Mouse (Mus musculus) urinary bladder, postnatal 4 days (tissue): ENCODE measurements around the gene Mad2l1bp.
A peak's percentile ranks its signal among the peaks of the same experiment; 100 is the strongest.

Source experiments
- DNase-seq, 2 experiments: peaks; one replicate each; pipeline ENCODE4 v3.0.0; 2021 to 2022; ENCODE audit warnings: low spot score in 2 of 2

Mad2l1bp gene

GRCm38 (mm10) chr17:46156680-46157079 is 3.3 kb upstream of the Mad2l1bp start:
- DNase-seq = no peak

GRCm38 (mm10) chr17:46154336-46154735 is 983 bp upstream of the Mad2l1bp start:
- DNase-seq = no peak

- DNase-seq = peak; percentile 79 to 86
Observed at GRCm38 (mm10) chr17:46143578-46144423, 9.6 kb downstream of the Mad2l1bp start, which contains the start of gene Rsph9. Gene Rsph9, minus strand, starts transcription at chr17:46144216.

- DNase-seq = no peak
Observed at GRCm38 (mm10) chr17:46139872-46140271, 13.5 kb downstream of the Mad2l1bp start.

GRCm38 (mm10) chr17:46138563-46139236 is 14.7 kb downstream of the Mad2l1bp start:
- no peak for DNase-seq

- DNase-seq = no peak
Observed at GRCm38 (mm10) chr17:46132862-46133261, 20.5 kb downstream of the Mad2l1bp start.

- peak; percentile 51 to 86 for DNase-seq
Observed at GRCm38 (mm10) chr17:46132058-46132718, 21.2 kb downstream of the Mad2l1bp start.

GRCm38 (mm10) chr17:46129741-46130498 is 23.4 kb downstream of the Mad2l1bp start:
- peak; percentile 66 to 74 for DNase-seq

GRCm38 (mm10) chr17:46127814-46128493 is 25.4 kb downstream of the Mad2l1bp start:
- no peak for DNase-seq

GRCm38 (mm10) chr17:46126608-46127007 is 26.7 kb downstream of the Mad2l1bp start:
- no peak for DNase-seq

- DNase-seq = no peak
Observed at GRCm38 (mm10) chr17:46123953-46124700, 29.2 kb downstream of the Mad2l1bp start.

- DNase-seq = no peak
Observed at GRCm38 (mm10) chr17:46123285-46123684, 30.1 kb downstream of the Mad2l1bp start.

- no peak for DNase-seq
Observed at GRCm38 (mm10) chr17:46122791-46123190, 30.6 kb downstream of the Mad2l1bp start.

GRCm38 (mm10) chr17:46119641-46120040 is 33.7 kb downstream of the Mad2l1bp start:
- DNase-seq = no peak

- no peak for DNase-seq
Observed at GRCm38 (mm10) chr17:46118423-46118850, 34.9 kb downstream of the Mad2l1bp start.

- no peak for DNase-seq
Observed at GRCm38 (mm10) chr17:46117623-46118422, 35.5 kb downstream of the Mad2l1bp start.

GRCm38 (mm10) chr17:46116881-46117280 is 36.5 kb downstream of the Mad2l1bp start:
- DNase-seq = no peak

GRCm38 (mm10) chr17:46116138-46116537 is 37.2 kb downstream of the Mad2l1bp start:
- no peak for DNase-seq

GRCm38 (mm10) chr17:46115489-46115888 is 37.9 kb downstream of the Mad2l1bp start:
- no peak for DNase-seq
